Mouse (Mus musculus): ENCODE measurements at regions not wholly inside any gene's neighbourhood (a gene's known extent, or its start where the extent isn't known, plus 50 kb on each side); places are given as distances from the start of the nearest gene placed in this dataset.

DNA sequence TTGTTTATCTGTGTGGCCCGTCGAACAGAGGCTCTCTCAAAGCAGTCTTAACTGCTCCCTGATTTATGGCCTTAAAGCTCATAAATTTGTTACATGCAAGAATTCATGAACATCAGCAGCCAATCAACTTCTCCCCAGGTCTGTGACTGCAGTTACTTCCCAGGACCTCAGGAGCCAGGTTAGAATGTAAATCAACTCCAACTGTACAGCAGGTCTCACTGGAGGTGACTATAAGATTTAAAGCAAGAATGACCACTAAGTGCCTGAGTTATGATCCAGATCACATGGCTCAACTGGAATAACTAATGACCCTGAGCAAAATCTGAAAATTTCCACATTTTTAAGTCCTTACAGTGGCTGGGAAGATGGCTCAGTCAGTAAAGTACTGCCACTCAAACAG is 285.6 kb downstream of the Kcns3 start:
- ATAC-seq (ENCODE audit: low FRiP score, low TSS enrichment) = no peak
- 48% methylated on average over 2 of the region's 2 CpGs for WGBS
- Histone ChIP-seq H3K9ac (ENCODE audit: low read length) (no peak overlapping the region), H3K27me3 (ENCODE audit: control insufficient read depth, insufficient read depth, low read length) (no peaks in the 10 kb centered on the region), H3K4me1 (replicated peaks; ENCODE audit: control insufficient read depth, insufficient read depth) (no peaks in the 10 kb centered on the region), H3K4me2 (replicated peaks; ENCODE audit: low read depth) (no peak overlapping the region), H3K9me3 (ENCODE audit: control insufficient read depth, low read length) (no peaks in the 10 kb centered on the region), H3K36me3 (ENCODE audit: control insufficient read depth, insufficient read depth, low read length) (no peaks in the 10 kb centered on the region), H3K4me3 (ENCODE audit: low read depth, low read length) (no peak overlapping the region), H3K27ac (replicated peaks) (no peak overlapping the region)
- no peak for DNase-seq (ENCODE audit: low spot score)
- TF ChIP-seq EP300 (optimal IDR thresholded peaks at IDR 0.05) = no peak
- TF ChIP-seq CTCF (IDR thresholded peaks at IDR 0.05; ENCODE audit: low read depth) = no peak

DNA sequence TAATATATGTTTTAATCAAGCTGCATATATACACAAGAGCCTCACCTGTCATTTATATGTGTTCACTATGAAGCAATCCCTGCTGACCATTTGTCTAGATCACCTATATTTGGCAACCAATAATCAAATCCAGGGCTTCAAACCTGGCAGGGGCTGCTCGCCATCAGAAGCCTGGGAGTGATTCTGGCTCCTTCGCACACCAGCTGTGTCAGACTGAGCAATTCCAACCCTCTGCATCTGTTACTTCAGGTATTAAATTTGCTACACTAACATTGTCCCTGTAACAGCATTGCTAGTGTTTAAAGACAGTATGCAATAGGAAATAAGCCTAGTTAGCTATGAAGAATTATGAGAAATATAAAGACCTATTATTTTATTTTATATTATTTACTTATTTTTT is 330.5 kb downstream of the Kcns3 start:
- Histone ChIP-seq H3K4me3 (ENCODE audit: low read depth, low read length) (no peak overlapping the region), H3K27me3 (ENCODE audit: control insufficient read depth, insufficient read depth, low read length) (no peaks in the 10 kb centered on the region), H3K4me1 (replicated peaks; ENCODE audit: control insufficient read depth, insufficient read depth) (no peaks in the 10 kb centered on the region), H3K4me2 (replicated peaks; ENCODE audit: low read depth) (no peak overlapping the region), H3K27ac (replicated peaks) (no peak overlapping the region), H3K36me3 (ENCODE audit: control insufficient read depth, insufficient read depth, low read length) (no peaks in the 10 kb centered on the region), H3K9ac (ENCODE audit: low read length) (no peak overlapping the region), H3K9me3 (ENCODE audit: control insufficient read depth, low read length) (no peaks in the 10 kb centered on the region)
- DNase-seq (ENCODE audit: low spot score) (no peak), ATAC-seq (ENCODE audit: low FRiP score, low TSS enrichment) (no peak)
- WGBS = 88% methylated on average over 2 of the region's 2 CpGs
- TF ChIP-seq CTCF (IDR thresholded peaks at IDR 0.05; ENCODE audit: low read depth) = no peak
- TF ChIP-seq EP300 (optimal IDR thresholded peaks at IDR 0.05) = no peak

DNA sequence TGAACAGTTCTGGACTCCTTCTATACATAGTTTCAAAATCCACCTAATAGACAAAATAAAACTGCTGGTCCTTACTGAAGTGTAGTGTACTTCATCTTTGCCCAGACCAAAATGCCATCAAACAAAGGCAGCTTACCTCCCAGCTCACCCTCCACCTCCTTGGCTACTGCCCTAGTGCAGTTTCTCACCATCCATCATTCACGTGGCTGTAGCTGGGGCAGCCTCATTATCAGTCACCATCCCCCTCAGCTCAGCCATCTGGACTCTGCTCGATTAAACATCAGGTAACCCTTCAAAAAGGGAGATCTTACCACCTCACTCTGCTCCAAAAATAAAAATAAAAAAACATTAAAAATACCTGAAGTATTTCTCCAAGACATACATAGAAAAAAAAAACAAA is 332.8 kb downstream of the Kcns3 start:
- Histone ChIP-seq H3K4me1 (replicated peaks; ENCODE audit: control insufficient read depth, insufficient read depth) (no peaks in the 10 kb centered on the region), H3K9ac (ENCODE audit: low read length) (no peak overlapping the region), H3K9me3 (ENCODE audit: control insufficient read depth, low read length) (no peaks in the 10 kb centered on the region), H3K27ac (replicated peaks) (no peak overlapping the region), H3K4me3 (ENCODE audit: low read depth, low read length) (no peak overlapping the region), H3K4me2 (replicated peaks; ENCODE audit: low read depth) (no peak overlapping the region), H3K36me3 (ENCODE audit: control insufficient read depth, insufficient read depth, low read length) (no peaks in the 10 kb centered on the region), H3K27me3 (ENCODE audit: control insufficient read depth, insufficient read depth, low read length) (no peaks in the 10 kb centered on the region)
- no peak for DNase-seq (ENCODE audit: low spot score)
- 16% methylated on average over 2 of the region's 2 CpGs for WGBS
- no peak for TF ChIP-seq EP300 (optimal IDR thresholded peaks at IDR 0.05)
- TF ChIP-seq CTCF (IDR thresholded peaks at IDR 0.05; ENCODE audit: low read depth) = no peak
- no peak for ATAC-seq (ENCODE audit: low FRiP score, low TSS enrichment)

DNA sequence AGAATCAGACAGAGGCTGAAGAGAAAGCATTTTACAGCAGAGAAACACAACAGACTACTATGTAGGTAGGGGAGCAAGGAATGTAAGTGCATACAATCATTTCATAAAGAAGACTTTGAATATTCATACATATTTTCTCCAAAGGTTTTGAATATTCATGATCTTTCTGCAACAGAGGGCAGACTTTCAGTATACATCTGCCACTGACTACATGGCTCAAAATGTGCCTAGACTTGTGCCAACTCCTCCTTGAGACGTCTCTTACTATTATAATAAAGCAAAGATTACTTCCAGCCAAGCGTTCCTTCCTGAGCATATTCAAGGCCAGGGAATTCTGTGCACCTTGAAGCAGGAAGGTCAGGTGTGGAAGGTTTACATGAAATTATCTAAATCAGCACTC is 333.3 kb downstream of the Kcns3 start:
- DNase-seq (ENCODE audit: low spot score) (no peak), ATAC-seq (ENCODE audit: low FRiP score, low TSS enrichment) (no peak)
- Histone ChIP-seq H3K4me2 (replicated peaks; ENCODE audit: low read depth) (no peak overlapping the region), H3K9me3 (ENCODE audit: control insufficient read depth, low read length) (no peaks in the 10 kb centered on the region), H3K9ac (ENCODE audit: low read length) (no peak overlapping the region), H3K4me1 (replicated peaks; ENCODE audit: control insufficient read depth, insufficient read depth) (no peaks in the 10 kb centered on the region), H3K27ac (replicated peaks) (no peak overlapping the region), H3K27me3 (ENCODE audit: control insufficient read depth, insufficient read depth, low read length) (no peaks in the 10 kb centered on the region), H3K36me3 (ENCODE audit: control insufficient read depth, insufficient read depth, low read length) (no peaks in the 10 kb centered on the region), H3K4me3 (ENCODE audit: low read depth, low read length) (no peak overlapping the region)
- TF ChIP-seq EP300 (optimal IDR thresholded peaks at IDR 0.05) = no peak
- no peak for TF ChIP-seq CTCF (IDR thresholded peaks at IDR 0.05; ENCODE audit: low read depth)
- 64% methylated on average over 2 of the region's 2 CpGs for WGBS

DNA sequence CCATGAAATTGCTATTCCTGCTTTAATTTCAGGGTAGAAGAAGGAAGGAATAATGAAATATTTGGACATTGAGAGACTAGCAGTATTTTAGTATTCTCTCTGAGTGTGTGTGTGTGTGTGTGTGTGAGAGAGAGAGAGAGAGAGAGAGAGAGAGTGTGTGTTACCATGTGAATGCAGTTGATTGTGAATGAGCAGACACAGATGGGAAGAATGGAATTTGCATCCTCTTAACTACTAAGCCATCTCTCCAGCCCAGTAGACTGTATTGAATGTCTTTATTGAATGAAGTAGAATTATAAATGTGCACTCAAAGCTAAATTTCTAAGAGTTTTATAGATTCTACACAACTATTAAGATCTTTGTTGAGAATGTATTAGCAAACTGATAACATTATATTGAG is 340.3 kb downstream of the Kcns3 start:
- H3K4me1 ChIP-seq (replicated peaks; ENCODE audit: control insufficient read depth, insufficient read depth) = no peaks in the 10 kb centered on the region
- H3K27me3 ChIP-seq (ENCODE audit: control insufficient read depth, insufficient read depth, low read length) = no peaks in the 10 kb centered on the region
- no peak overlapping the region for H3K4me2 ChIP-seq (replicated peaks; ENCODE audit: low read depth)
- no peak for ATAC-seq (ENCODE audit: low FRiP score, low TSS enrichment)
- no peak for DNase-seq (ENCODE audit: low spot score)
- no peaks in the 10 kb centered on the region for H3K9me3 ChIP-seq (ENCODE audit: control insufficient read depth, low read length)
- no peaks in the 10 kb centered on the region for H3K36me3 ChIP-seq (ENCODE audit: control insufficient read depth, insufficient read depth, low read length)
- H3K27ac ChIP-seq (replicated peaks) = no peak overlapping the region
- H3K9ac ChIP-seq (ENCODE audit: low read length) = no peak overlapping the region
- H3K4me3 ChIP-seq (ENCODE audit: low read depth, low read length) = no peak overlapping the region
- TF ChIP-seq EP300 (optimal IDR thresholded peaks at IDR 0.05) (no peak), CTCF (IDR thresholded peaks at IDR 0.05; ENCODE audit: low read depth) (no peak)

DNA sequence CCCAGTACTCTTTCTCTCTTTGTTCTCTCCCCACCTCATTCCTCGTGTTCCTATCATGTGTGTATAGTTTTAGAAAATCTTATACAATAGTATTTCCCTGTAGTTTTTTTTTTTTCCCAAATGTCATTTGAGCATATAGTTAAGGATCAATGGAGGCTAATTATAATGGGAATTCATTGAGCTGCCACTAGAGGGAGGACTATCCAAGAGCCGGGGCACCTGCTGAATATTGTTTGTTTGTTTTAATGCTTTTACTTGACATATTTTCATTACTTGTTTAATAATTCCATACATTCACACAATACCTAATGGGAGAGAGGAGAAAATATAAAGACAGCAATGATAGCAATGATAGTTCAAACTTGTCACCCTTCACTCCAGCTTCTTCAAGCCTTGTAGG is 346.4 kb downstream of the Kcns3 start:
- DNase-seq (ENCODE audit: low spot score) = no peak
- H3K9ac ChIP-seq (ENCODE audit: low read length) = no peak overlapping the region
- no peaks in the 10 kb centered on the region for H3K9me3 ChIP-seq (ENCODE audit: control insufficient read depth, low read length)
- ATAC-seq (ENCODE audit: low FRiP score, low TSS enrichment) = no peak
- TF ChIP-seq CTCF (IDR thresholded peaks at IDR 0.05; ENCODE audit: low read depth) (peak; percentile 65), EP300 (optimal IDR thresholded peaks at IDR 0.05) (no peak)
- no peak overlapping the region for H3K27ac ChIP-seq (replicated peaks)
- H3K4me3 ChIP-seq (ENCODE audit: low read depth, low read length) = no peak overlapping the region
- no peak overlapping the region for H3K4me2 ChIP-seq (replicated peaks; ENCODE audit: low read depth)
- H3K4me1 ChIP-seq (replicated peaks; ENCODE audit: control insufficient read depth, insufficient read depth) = no peaks in the 10 kb centered on the region
- no peaks in the 10 kb centered on the region for H3K36me3 ChIP-seq (ENCODE audit: control insufficient read depth, insufficient read depth, low read length)
- 49% methylated on average over 2 of the region's 2 CpGs for WGBS
- no peaks in the 10 kb centered on the region for H3K27me3 ChIP-seq (ENCODE audit: control insufficient read depth, insufficient read depth, low read length)
